In the genomic region with DNA sequence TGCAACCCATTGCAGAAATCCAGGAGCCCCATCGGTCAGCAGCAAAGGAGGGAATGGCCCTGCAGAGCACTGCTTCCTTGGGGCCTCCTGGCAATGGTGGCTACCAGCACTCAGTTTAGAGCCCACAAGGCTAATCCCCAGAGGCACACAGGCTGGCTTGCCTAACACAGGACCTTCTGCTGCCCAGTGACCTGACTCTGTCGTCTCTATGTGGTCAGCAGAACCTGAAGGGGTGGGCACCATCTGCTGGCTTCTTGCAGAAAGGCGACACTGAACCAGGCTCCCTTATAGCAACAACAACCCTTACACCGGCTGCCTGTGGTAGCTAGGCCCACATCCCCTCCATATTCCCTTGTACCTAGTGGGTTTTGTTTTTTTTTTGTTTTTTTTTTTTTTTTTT, we compare ENCODE assay signal across 8 mouse cellular contexts. TPM values are rescaled to one million over a fixed set of nuclear protein-coding genes. Genes with fewer than 3 reads are reported as not detected.
DNase-seq lines count a peak whose midpoint lies in the region.

No protein-coding gene starts in this region.

- peak; percentile 6 to 42 for DNase-seq in cerebellum, postnatal 25 days
- DNase-seq in cerebellum, adult 11-12 months, result no peak
- peak; percentile 64 for DNase-seq in 3134 (ENCODE audit: extremely low read depth, insufficient read length, low spot score)
- peak; percentile 67 for DNase-seq in embryo, embryonic 10.5 days (ENCODE audit: low spot score)
- DNase-seq in lung, adult 18-20 months, result peak; percentile 53 to 57
- no peak for DNase-seq in urinary bladder, postnatal 10 days (ENCODE audit: low spot score)
- no peak for DNase-seq in layer of hippocampus, postnatal 25 days (ENCODE audit: extremely low spot score in 1 of 2, low spot score in 1 of 2)
- no peak for DNase-seq in ovary, adult 18-20 months (ENCODE audit: low spot score)

RNA-seq across cellular contexts. Expression of gene Pwwp2b, which starts 50.2 kb away (rescaled TPM):
- total RNA-seq in layer of hippocampus, postnatal 25 days (2021), result 10 to 100 TPM; 28.9 to 31.4 TPM

Comparison
In these comparisons a context has a peak if more than half of its experiments do, and no peak if none do; other contexts are left out.
1. DNase-seq: peak in cerebellum, postnatal 25 days (2 of 2), 3134 (single experiment), embryo, embryonic 10.5 days (single experiment) and lung, adult 18-20 months (2 of 2); none in cerebellum, adult 11-12 months (single experiment), urinary bladder, postnatal 10 days (single experiment), layer of hippocampus, postnatal 25 days (0 of 2) and ovary, adult 18-20 months (single experiment).